Mouse (Mus musculus) Patski (cell line): ENCODE measurements around the gene Ms4a4b. TPM values are rescaled to one million over a fixed set of nuclear protein-coding genes. Genes with fewer than 3 reads are reported as not detected.
"Not testable (repeated sequence)": the region's sequence is repeated elsewhere in the genome, so short reads cannot be mapped to it uniquely, and the experiment has no call there.

Source experiments
- ATAC-seq: fragments of 100-300 bp; one replicate; pipeline ENCODE4 v1.8.0; 2021
- CTCF ChIA-PET: fragments of 350-600 bp; sonication (Branson Sonifier 250); formaldehyde crosslinking; loops from one replicate; lab custom pipeline; 2022; ENCODE audit warnings: inconsistent platforms; lab: Charles Lee
- POLR2A ChIA-PET: fragments of 350-600 bp; sonication (Branson Sonifier 250); formaldehyde crosslinking; loops from one replicate; lab custom pipeline; 2022; ENCODE audit warnings: antibody characterized with exemption, inconsistent platforms; lab: Charles Lee
- DNase-seq: peaks from one replicate; pipeline ENCODE4 v3.0.0-alpha.2; 2011; ENCODE audit warnings: low read depth, low spot score
- H3K27me3 ChIP-seq: fragments of 371-371 bp; one replicate; pipeline ENCODE4 v1.5.1; 2021
- CTCF ChIP-seq: fragments of 100-300 bp; IDR thresholded peaks from one replicate; pipeline ENCODE4 v1.5.1; 2021
- in situ Hi-C: fragments of 300-500 bp; cut with MboI; formaldehyde crosslinking; loops from 3 replicates; pipeline ENCODE4 v1.11.1; 2018; ENCODE audit warnings: low pct_unique_long_range_greater_than_20kb, mixed read lengths
- polyA plus RNA-seq: library from polyadenylated mRNA; unstranded; gene quantifications from one replicate; pipeline ENCODE4 v1.2.3, GENCODE M21; 2021

The Ms4a4b gene
- 0.12 TPM for polyA plus RNA-seq

DNA sequence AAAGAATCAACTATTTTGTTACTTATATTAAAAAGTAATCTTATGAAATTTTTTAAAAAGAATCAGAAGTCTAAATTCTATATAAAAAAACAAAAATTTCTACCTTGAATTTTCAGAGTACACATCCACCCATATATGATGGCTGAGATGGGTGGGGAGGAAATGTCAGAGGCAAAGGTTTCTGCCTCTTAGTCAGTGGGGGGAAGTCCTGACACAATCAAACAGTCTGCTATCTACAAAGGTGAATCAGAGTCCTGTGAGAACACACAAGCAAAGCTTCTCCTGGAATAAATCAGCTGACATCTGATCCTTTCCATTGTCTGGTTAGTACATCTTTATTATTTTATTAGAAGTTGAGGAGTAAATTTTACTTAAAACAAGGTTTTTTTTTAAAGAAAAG, at the start of gene Ms4a4b:
Ms4a4b (plus strand) TSS at position 216 of the 400 bp plus-strand sequence.
- ChIA-PET CTCF (no interaction called here), POLR2A (no interaction called here)
- DNase-seq (no peak), ATAC-seq (no peak)
- in situ Hi-C loops: no loop called here
- H3K27me3 ChIP-seq: peaks cover 8% of the 10 kb centered on the region
- no peak for TF ChIP-seq CTCF

DNA sequence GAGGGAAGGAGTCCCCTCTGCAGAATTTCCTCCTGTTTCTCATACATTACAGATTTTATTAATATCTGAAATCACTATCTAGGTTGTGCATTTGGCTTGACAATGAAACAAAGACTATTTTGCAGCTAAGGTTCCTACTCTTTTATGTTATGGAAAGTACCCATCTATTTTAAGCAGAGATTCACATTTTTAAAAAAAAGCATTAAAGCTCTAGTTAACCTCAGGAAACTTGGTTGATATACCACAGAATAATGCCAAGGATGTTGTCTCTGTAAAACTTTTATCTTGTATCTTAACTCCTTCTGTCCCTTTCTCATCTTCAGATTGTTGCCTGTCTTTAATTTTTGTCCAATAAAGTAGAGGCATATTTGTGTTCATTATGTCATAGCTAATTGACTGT, 47.6 kb upstream of the Ms4a4b start:
- in situ Hi-C loops: no loop called here
- TF ChIP-seq CTCF: no peak
- H3K27me3 ChIP-seq: peaks cover 26% of the 10 kb centered on the region
- DNase-seq (no peak), ATAC-seq (no peak)
- CTCF ChIA-PET: interaction anchor here (0.7 kb wide), 1 partner anchor 82 kb away, joined by 3 read pairs; no protein-coding TSS in a partner anchor
- POLR2A ChIA-PET: no interaction called here

- peaks cover 15% of the 10 kb centered on the region for H3K27me3 ChIP-seq
- in situ Hi-C loops: no loop called here
- CTCF ChIA-PET: no interaction called here
- TF ChIP-seq CTCF: no peak
- DNase-seq (no peak), ATAC-seq (no peak)
- POLR2A ChIA-PET: no interaction called here
Measured at GRCm38 (mm10) chr19:11404527-11404926, 38.8 kb upstream of the Ms4a4b start, which contains the start of gene Ms4a4c. Gene Ms4a4c, plus strand, starts transcription at chr19:11404770.

DNA sequence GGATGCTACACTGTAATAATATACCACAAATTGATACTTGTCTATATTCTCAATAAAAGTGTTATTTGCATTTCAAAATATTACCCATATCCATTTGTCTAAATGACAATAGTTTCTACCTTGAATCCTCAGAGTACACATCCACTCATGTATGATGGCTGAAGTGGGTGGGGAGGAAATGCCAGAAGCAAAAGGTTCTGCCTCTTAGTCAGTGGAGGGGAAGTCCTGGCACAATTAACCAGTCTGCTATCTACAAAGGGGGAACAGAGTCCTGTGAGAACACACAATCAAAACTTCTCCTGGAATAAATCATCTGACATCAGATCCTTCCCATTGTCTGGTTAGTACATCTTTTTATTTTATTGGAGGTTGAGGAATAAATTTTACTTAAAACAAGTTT, 35.9 kb upstream of the Ms4a4b start:
- in situ Hi-C loops: no loop called here
- DNase-seq (no peak), ATAC-seq (no peak)
- peaks cover 15% of the 10 kb centered on the region for H3K27me3 ChIP-seq
- no peak for TF ChIP-seq CTCF
- POLR2A ChIA-PET: interaction anchor here (0.5 kb wide), 1 partner anchor 776 kb away, joined by 3 read pairs; no protein-coding TSS in a partner anchor
- CTCF ChIA-PET: no interaction called here

DNA sequence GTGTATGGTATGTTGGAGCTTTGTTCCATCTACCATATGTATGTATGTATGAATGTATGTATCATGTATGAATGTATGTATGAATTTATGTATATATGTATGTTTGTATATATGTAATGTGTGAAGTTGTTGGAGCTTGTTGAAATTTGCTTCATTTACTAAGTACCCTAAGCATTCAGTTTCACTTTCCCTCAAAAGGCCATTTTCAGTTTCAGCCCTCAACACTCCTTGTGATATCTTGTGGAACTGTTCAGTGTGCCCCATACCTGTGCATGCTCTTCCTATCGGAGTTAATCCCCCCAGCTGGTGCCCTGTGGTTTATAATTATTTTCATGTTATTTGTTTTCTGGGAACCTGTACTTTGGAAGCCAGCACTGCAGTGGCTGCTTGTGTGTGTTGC, 34.8 kb upstream of the Ms4a4b start:
- no peak for DNase-seq
- CTCF ChIA-PET: interaction anchor here (1.3 kb wide), 1 partner anchor 9 kb away, joined by 4 read pairs; no protein-coding TSS in a partner anchor
- in situ Hi-C loops: no loop called here

GRCm38 (mm10) chr19:11411640-11412039, 31.7 kb upstream of the Ms4a4b start:
- in situ Hi-C loops: no loop called here
- CTCF ChIA-PET: no interaction called here
- DNase-seq (no peak), ATAC-seq (no peak)
- H3K27me3 ChIP-seq: peaks cover 8% of the 10 kb centered on the region
- POLR2A ChIA-PET: no interaction called here
- no peak for TF ChIP-seq CTCF

More for the DNA sequence above, 34.8 kb upstream of the Ms4a4b start:
- peaks cover 13% of the 10 kb centered on the region for H3K27me3 ChIP-seq
- no peak for ATAC-seq
- no peak for TF ChIP-seq CTCF
- POLR2A ChIA-PET: no interaction called here

GRCm38 (mm10) chr19:11414084-11414483, 29.3 kb upstream of the Ms4a4b start:
- ATAC-seq (no peak), DNase-seq (no peak)
- ChIA-PET CTCF (interaction anchor here (1.4 kb wide), 1 partner anchor 52 kb away, joined by 3 read pairs; no protein-coding TSS in a partner anchor), POLR2A (no interaction called here)
- in situ Hi-C loops: no loop called here
- H3K27me3 ChIP-seq: peaks cover 11% of the 10 kb centered on the region
- TF ChIP-seq CTCF: no peak

GRCm38 (mm10) chr19:11415581-11415980, 27.8 kb upstream of the Ms4a4b start:
- in situ Hi-C loops: no loop called here
- no peak for TF ChIP-seq CTCF
- peaks cover 11% of the 10 kb centered on the region for H3K27me3 ChIP-seq
- DNase-seq: no peak
- POLR2A ChIA-PET: no interaction called here
- CTCF ChIA-PET: no interaction called here
- no peak for ATAC-seq

GRCm38 (mm10) chr19:11418865-11419264, 24.5 kb upstream of the Ms4a4b start:
- POLR2A ChIA-PET, ATAC-seq, DNase-seq, CTCF ChIA-PET, H3K27me3 ChIP-seq, in situ Hi-C loops: not testable (repeated sequence)

DNA sequence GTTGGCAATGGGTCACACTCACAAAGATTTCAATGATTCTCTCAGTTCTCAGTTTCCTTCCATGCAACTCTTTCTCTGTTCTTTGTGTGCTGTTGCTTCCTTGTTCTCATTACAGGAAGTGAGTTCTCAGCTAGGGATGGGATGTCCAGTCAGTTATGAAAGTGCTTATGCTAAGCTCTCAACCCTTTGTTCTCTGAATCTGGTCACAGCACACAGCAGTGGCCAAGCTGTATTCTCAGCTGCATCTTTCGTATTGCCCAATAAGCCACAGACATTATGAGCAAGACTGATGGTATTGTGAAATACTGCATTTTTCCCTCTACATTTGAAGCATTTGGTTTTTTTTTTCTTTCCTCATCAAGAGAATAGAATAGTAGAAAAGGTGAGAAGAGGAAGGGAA, 12.1 kb upstream of the Ms4a4b start:
- CTCF ChIA-PET, DNase-seq, H3K27me3 ChIP-seq, in situ Hi-C loops, POLR2A ChIA-PET: not testable (repeated sequence)
- ATAC-seq: peak; percentile 65

DNA sequence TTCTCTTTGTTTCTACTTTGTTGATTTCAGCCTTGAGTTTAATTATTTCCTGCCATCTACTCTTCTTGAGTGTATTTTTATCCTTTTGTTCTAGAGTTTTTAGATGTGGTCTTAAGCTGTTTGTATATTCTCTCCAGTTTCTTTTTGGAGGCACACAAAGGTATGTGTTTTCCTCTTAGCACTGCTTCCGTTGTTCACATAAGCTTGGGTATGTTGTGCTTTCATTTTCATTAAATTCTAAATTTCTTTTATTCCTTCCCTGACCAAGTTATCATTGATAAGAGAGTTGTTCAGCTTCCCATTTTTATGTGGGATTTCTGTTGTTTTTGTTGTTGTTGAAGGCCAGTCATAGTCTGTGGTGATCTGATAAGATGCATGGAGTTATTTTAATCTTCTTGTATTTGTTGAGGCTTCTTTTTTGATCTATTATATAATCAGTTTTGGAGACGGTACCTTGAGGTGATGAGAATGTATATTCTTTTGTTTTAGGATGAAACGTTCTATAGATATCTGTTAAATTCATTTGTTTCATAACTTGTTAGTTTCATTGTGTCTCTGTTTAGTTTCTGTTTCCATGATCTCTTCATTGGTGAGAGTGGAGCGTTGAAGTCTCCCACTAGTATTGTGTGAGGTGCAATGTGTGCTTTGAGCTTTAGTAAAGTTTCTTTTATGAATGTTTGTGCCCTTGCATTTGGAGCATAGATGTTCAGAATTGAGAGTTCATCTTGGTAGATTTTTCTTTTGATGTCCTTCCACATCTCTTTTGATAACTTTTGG, 8.1 kb upstream of the Ms4a4b start:
- POLR2A ChIA-PET: no interaction called here

More for the DNA sequence above, 8.1 kb upstream of the Ms4a4b start:
- H3K27me3 ChIP-seq: peaks cover 8% of the 10 kb centered on the region
- in situ Hi-C loops: no loop called here
- no peak for TF ChIP-seq CTCF
- CTCF ChIA-PET: no interaction called here
- ATAC-seq: no peak
- DNase-seq: no peak
